Comparison of ENCODE assay signal across 28 mouse cellular contexts in the genomic region with DNA sequence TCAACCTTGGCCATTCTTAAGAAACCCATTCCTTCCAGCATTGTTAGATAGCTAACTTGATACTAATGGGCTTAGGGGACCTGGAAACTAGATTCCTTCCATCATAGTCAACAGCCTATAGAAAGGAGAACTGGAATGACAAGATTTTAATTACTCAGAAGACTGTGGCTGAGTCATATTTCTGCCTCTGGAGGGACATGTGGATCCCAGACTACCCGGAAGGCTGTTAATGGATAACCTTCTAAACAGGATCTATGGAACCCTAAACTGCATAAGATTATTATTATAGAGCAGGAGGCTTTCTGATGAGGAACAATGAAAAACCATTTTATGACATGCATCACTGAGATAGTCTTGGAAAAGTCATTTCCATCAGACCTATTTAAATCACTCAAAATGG.
"Had no signal": no experiment of that assay in that cellular context is flagged by ENCODE, and none has a peak within 500 bp of the region (broad histone marks: within the 10 kb centered on the region; RNA-seq: fewer than 3 reads in every experiment).

No protein-coding gene starts in this region.

- H3K4me2 ChIP-seq: heart, embryonic 11.5 days; heart, embryonic 13.5 days; heart, embryonic 15.5 days; hindbrain, embryonic 13.5 days; hindbrain, embryonic 15.5 days; kidney, embryonic 15.5 days; limb, embryonic 12.5 days; liver, embryonic 11.5 days; liver, embryonic 13.5 days; liver, embryonic 15.5 days had no signal

- H3K4me3 ChIP-seq: gastrocnemius, adult 2 months; heart, adult 2 months; heart, embryonic 13.5 days; heart, embryonic 15.5 days; hindbrain, embryonic 13.5 days; hindbrain, embryonic 15.5 days; kidney, embryonic 15.5 days; limb, embryonic 10.5 days; limb, embryonic 12.5 days; liver, embryonic 13.5 days; liver, embryonic 15.5 days had no signal

- H3K4me1 ChIP-seq: heart, embryonic 13.5 days; heart, embryonic 15.5 days; hindbrain, embryonic 13.5 days; hindbrain, embryonic 15.5 days; kidney, embryonic 15.5 days; limb, embryonic 10.5 days; limb, embryonic 12.5 days; liver, embryonic 13.5 days; liver, embryonic 15.5 days had no signal

- ATAC-seq: hindbrain, postnatal 0 days; liver, postnatal 0 days had no signal

- H3K9ac ChIP-seq: heart, embryonic 13.5 days; heart, embryonic 15.5 days; hindbrain, embryonic 13.5 days; hindbrain, embryonic 15.5 days; kidney, embryonic 15.5 days; limb, embryonic 12.5 days; liver, embryonic 13.5 days; liver, embryonic 15.5 days; liver, postnatal 0 days had no signal

- DNase-seq: gastrocnemius, adult 2 months; gastrocnemius, postnatal 10 days; gastrocnemius, postnatal 25 days; heart, adult 11 months; heart, adult 2 months; heart, postnatal 14 days; heart, postnatal 36 days; kidney, adult 18-20 months; kidney, adult 8-10 months; kidney, postnatal 14 days; kidney, postnatal 36 days; layer of hippocampus, adult 9-11 months; layer of hippocampus, postnatal 36 days; liver; liver, embryonic 13.5 days; liver, postnatal 0 days had no signal

- H3K27me3 ChIP-seq: heart, embryonic 13.5 days; heart, embryonic 15.5 days; hindbrain, embryonic 13.5 days; hindbrain, embryonic 15.5 days; kidney, embryonic 15.5 days; limb, embryonic 12.5 days; liver, embryonic 13.5 days; liver, embryonic 15.5 days had no signal

- H3K36me3 ChIP-seq: heart, embryonic 13.5 days; heart, embryonic 15.5 days; hindbrain, embryonic 13.5 days; hindbrain, embryonic 15.5 days; kidney, embryonic 15.5 days; limb, embryonic 10.5 days; limb, embryonic 12.5 days; liver, embryonic 13.5 days; liver, embryonic 15.5 days had no signal

- H3K27ac ChIP-seq: gastrocnemius, adult 2 months; heart, adult 2 months; heart, embryonic 13.5 days; heart, embryonic 15.5 days; hindbrain, embryonic 13.5 days; hindbrain, embryonic 15.5 days; hindbrain, postnatal 0 days; kidney, embryonic 15.5 days; kidney, postnatal 0 days; limb, embryonic 10.5 days; limb, embryonic 12.5 days; liver, embryonic 13.5 days; liver, embryonic 15.5 days had no signal

- H3K9me3 ChIP-seq: heart, embryonic 13.5 days; heart, embryonic 15.5 days; hindbrain, embryonic 13.5 days; hindbrain, embryonic 15.5 days; kidney, embryonic 15.5 days; limb, embryonic 10.5 days; limb, embryonic 12.5 days; liver, embryonic 13.5 days; liver, embryonic 15.5 days had no signal
